Mouse (Mus musculus) brown adipose tissue, adult 24 weeks (tissue): ENCODE results near the gene Rps8. TPM values are rescaled to one million over a fixed set of nuclear protein-coding genes. Genes with fewer than 3 reads are reported as not detected.

ENCODE experiments used
- H3K27ac ChIP-seq: fragments of 200-500 bp; replicated peaks from 2 replicates; pipeline ENCODE4 v1.5.1; 2012; ENCODE audit warnings: low read depth, mild to moderate bottlenecking, low read length
- H3K4me1 ChIP-seq: fragments of 200-500 bp; 2 replicates; pipeline ENCODE4 v1.6.1; 2012; ENCODE audit warnings: low read length, mixed read lengths; ENCODE audit not compliant: control insufficient read depth, insufficient read depth, insufficient read length
- H3K4me3 ChIP-seq: fragments of 200-500 bp; 2 replicates; pipeline ENCODE4 v1.5.1; 2012; ENCODE audit warnings: low read depth, mild to moderate bottlenecking, low read length, moderate library complexity; ENCODE audit not compliant: insufficient read depth
- polyA plus RNA-seq: library from polyadenylated mRNA; stranded (reverse); fragments of >200 nt; gene quantifications from 2 replicates; pipeline ENCODE4 v1.2.4, GENCODE M21; 2012; ENCODE audit not compliant: missing spikeins, insufficient read depth, insufficient read length

The Rps8 gene
- polyA plus RNA-seq, 1 experiment = 544 TPM

DNA sequence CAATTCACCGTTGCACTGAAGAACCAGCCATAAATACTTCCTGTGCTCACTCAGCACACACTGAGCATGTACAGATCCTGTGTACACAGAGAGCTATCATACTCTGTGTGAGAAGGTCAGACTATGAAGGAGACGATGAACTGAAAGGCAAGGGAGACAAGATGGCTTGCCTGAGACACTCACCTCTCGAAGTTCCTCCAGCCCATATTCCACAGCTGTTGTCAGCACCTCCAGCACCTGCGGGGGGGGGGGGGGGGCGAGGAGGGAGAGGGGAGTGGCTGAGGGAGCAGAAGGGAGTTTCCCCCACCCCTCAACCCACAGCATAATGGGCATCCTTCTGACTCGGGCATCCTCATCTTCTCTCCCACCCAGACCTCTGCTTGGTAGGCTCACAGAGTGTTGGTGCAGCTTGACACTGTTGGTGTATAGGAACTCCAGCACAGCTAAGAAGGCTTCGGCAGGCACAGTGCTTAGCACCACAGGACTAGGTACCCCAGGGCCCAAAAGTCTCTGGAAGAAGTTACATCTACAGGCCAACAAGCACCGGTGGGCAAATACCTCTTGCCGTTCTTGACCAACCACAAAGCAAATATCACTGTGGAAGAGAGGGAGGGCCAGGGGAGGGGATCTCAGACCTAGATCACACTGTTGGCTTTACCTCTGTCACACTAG is 32.4 kb downstream of the Rps8 start:
- H3K27ac ChIP-seq = peak overlapping the region; percentile 41
- H3K4me3 ChIP-seq = no peak overlapping the region
- H3K4me1 ChIP-seq = peaks cover 32% of the 10 kb centered on the region

DNA sequence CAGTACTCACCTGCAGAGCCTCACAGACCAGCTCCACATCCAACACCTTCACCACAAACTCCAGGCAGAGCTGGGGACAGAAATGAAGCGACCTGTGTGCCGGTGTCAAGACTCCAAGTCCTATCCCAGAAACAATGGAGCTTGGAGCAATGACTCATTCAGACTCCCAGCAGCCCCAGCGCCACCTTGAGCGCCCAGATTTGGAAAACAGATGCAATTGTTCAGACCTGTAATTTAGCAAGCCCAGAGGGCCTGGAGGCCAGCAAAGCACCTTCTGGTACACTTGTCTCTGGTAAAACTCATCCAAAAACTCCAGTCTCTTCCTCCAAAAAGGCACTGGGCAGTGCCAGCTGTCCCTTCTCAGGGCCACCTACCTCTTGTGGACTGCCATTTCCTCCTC is 33.8 kb downstream of the Rps8 start:
- Histone ChIP-seq H3K4me1 (peaks cover 32% of the 10 kb centered on the region), H3K27ac (peak overlapping the region; percentile 82), H3K4me3 (peak overlapping the region; percentile 24; the same call in 1 of the 2 replicates)

DNA sequence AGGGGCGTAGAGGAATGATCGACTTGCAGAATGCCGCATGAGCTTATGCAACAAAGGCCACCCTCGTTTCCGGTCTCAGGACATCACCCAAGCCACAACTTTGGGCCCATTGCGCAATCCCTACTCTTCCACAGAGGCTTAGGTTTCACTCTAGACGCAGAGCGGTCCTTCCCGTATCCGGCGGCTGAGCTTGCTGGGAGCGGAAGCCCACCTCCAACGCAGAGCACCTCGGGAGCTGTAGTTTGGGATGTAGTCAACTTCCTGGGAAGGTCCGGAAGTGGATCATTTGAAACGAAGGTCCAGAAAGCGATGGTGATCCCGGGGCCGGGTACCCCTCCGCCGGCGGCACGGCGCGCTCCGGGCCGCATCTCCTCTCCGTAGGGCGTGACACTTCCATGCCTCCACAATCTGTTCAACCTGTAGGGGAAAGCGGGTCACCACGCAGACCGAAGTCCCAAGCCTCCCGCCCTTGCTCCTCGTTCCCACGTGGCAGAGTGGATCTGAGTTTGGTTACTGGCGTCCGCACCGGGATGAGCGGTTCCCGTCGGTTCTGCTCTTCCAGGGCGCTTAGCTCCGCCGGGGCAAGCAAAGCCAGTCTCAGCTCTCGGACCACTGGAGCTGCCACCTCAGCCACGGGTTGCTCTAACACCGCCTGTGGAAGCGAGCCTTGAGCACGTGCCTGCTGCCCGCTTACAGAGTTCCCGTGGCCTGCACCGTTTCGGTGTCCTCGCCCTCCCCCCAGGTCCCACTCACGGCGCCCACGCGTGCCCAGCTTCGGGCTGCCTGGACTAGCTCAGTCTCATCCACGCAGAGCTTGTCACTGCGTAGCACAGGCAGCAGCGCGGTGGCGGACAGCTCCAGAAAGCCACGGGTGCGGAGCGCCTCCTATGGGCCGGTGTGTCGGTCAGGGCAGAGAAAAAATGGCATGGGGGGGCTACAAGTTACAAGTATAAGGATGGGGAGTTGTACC is 35.3 kb downstream of the Rps8 start:
- Histone ChIP-seq H3K4me3 (peak overlapping the region; percentile 70), H3K4me1 (peaks cover 22% of the 10 kb centered on the region), H3K27ac (peak overlapping the region; percentile 89)

DNA sequence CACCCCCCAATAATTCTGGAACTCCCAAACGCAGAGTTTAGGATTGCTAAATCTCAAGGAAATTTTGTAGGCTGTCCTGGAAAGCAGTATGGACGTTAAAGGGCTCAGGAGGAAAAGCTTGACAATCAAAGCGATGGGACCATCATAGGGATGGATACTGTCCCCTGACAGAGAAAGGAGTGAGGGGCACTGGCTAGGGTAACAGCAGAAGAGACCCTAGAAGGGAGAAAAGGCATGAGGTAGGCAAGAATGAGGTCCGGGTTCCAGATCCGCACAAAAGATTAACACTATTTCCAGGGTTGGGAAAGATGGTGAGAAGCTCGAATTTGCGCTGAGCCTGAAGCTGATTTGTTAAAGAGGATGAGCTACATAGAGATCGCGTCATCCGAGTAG is 36.0 kb downstream of the Rps8 start:
- peak overlapping the region; percentile 89 for H3K27ac ChIP-seq
- H3K4me3 ChIP-seq = peak overlapping the region; percentile 61
- H3K4me1 ChIP-seq = peaks cover 15% of the 10 kb centered on the region

DNA sequence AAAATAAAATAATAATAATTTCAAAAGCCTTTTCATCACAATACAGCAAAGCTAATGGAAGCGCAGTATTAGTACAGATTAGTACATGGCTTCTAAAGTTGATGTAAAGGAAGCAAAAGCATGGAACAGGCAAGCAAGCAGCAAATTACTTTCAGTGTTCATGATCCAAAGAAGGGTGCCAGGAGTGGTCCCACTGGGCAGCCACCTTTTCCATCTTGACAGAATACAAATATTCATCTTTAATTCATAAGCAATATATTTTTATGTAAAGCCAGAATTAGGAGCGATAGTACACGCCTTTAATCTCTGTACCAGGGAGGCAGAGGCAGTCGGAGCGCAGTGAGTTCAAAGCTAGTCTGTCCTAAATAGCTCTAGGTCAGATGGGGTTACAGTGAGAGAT is 36.4 kb downstream of the Rps8 start:
- Histone ChIP-seq H3K4me3 (peak overlapping the region; percentile 61), H3K4me1 (peaks cover 11% of the 10 kb centered on the region; the same call in 1 of the 2 replicates), H3K27ac (peak overlapping the region; percentile 89)

DNA sequence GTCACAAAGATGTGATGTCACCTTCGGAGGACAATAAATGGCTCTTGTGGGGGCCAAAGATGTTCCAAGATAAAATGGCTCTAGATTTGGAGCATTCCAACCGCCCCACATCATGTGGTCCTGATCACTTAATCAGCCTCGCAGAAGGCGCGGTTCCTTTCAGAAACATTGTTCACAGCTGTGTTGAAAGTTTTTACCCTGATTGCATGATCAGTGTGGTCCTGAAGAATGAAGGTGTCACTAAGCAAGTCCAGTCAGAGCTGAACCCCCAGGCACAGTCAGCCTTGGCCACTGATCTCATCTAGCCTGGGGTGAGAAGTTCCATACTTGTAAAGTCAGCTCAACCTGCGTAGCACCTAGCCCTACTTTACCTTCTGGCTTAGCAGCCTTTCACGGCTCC is 38.1 kb downstream of the Rps8 start:
- Histone ChIP-seq H3K27ac (no peak overlapping the region), H3K4me3 (no peak overlapping the region), H3K4me1 (peaks cover 3% of the 10 kb centered on the region; the same call in 1 of the 2 replicates)

DNA sequence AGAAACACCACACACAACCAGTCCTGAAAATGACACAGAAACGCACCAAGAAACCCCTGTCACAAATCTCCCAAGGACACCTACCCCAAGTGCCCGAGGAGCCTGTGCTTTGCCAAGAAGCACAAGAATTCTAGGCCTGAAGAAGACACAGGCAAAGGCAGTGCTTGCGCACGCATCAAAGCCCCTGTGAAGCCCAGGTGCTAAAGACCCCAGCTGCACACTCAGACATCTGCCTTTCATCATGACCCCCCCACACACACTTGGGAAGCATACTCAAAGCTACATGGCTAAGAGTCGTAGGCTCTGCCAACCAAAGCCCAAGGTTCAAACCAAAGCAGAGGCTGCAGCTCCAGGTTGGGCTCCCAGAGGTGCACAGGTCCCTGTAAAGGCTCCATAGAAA is 40.5 kb downstream of the Rps8 start:
- Histone ChIP-seq H3K4me1 (peaks cover 3% of the 10 kb centered on the region; the same call in 1 of the 2 replicates), H3K27ac (no peak overlapping the region), H3K4me3 (no peak overlapping the region)

DNA sequence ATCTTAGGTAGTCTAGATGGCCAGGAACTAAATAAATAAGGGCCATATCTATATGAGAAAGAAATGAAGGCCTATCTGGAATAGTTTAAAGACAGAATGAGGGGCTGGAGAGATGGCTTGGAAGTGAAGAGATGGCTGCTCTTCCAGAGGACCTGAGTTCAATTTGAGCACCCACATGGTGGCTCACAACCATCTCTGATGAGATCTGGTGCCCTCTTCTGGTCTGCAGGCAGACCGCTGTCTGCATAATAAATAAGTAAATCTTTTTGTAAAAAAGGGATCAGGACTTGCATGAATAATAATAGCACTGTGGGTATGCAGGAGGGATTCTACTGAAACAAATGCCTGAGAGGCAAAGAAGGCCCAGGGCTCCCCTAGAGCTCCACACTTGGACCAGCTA is 42.8 kb downstream of the Rps8 start:
- Histone ChIP-seq H3K4me1 (no peaks in the 10 kb centered on the region), H3K4me3 (no peak overlapping the region), H3K27ac (no peak overlapping the region)

DNA sequence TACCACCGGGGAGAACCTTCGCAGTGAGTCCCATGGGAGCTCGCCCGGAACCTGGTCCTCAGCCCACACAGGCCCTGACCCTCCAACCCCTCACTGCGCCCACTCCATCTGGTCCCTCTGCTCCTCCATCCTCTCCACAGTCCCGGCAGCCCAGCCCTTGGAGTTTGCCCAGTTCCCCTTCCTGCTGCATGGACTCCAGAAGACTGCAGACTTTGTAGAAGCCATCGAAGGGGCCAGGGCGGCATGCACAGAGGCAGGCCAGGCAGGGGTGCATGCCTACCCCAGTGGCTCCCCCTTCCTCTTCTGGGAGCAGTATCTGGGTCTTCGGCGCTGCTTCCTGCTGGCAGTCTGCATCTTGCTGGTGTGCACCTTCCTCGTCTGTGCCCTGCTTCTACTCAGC is 45.1 kb downstream of the Rps8 start:
- no peak overlapping the region for H3K4me3 ChIP-seq

DNA sequence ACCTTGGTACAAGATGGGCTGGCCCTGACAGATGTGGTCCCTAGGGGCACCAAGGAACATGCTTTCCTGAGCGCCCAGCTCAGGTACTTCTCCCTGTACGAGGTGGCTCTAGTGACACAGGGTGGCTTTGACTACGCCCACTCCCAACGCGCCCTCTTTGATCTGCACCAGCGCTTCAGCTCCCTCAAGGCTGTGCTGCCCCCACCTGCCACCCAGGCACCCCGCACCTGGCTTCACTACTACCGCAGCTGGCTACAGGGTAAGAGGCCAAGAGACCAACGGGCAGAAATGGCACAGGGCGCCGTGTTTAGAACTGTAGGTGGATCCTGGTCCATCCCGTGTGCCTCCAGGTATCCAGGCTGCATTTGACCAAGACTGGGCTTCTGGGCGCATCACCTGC is 45.8 kb downstream of the Rps8 start:
- Histone ChIP-seq H3K27ac (no peak overlapping the region), H3K4me1 (no peaks in the 10 kb centered on the region), H3K4me3 (no peak overlapping the region)

More for the DNA sequence above, 45.1 kb downstream of the Rps8 start:
- no peak overlapping the region for H3K27ac ChIP-seq
- no peaks in the 10 kb centered on the region for H3K4me1 ChIP-seq

DNA sequence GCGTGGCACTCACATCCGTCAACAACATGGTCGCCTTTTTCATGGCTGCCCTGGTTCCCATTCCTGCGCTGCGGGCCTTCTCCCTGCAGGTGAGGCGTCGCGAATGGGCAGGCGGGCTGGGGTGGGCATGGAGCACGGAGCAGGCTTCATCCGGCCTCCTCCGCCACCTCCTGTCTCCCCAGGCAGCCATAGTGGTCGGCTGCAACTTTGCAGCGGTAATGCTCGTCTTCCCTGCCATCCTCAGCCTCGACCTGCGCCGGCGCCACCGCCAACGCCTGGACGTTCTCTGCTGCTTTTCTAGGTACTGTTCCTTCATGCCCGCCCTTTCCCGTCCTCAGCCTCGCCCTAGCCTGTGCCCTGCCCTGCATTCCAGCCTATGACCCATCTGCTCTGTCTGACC is 46.7 kb downstream of the Rps8 start:
- no peak overlapping the region for H3K27ac ChIP-seq
- H3K4me3 ChIP-seq = no peak overlapping the region
- H3K4me1 ChIP-seq = no peaks in the 10 kb centered on the region

DNA sequence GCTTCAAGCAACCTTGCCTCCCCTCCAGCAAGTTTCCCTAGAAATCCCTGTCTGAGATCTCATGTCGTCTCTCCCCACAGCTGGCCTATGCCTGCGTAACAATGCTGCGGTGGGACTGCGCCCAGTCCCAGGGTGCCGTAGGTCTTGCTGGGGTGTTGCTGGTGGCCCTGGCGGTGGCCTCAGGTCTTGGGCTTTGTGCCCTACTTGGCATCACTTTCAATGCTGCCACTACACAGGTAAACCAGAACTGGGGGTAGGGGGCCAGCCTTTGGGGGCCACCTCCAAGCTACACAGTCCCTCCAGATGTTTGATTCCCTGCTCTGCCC is 47.6 kb downstream of the Rps8 start:
- H3K4me1 ChIP-seq = no peaks in the 10 kb centered on the region
- H3K27ac ChIP-seq = no peak overlapping the region
- H3K4me3 ChIP-seq = no peak overlapping the region

DNA sequence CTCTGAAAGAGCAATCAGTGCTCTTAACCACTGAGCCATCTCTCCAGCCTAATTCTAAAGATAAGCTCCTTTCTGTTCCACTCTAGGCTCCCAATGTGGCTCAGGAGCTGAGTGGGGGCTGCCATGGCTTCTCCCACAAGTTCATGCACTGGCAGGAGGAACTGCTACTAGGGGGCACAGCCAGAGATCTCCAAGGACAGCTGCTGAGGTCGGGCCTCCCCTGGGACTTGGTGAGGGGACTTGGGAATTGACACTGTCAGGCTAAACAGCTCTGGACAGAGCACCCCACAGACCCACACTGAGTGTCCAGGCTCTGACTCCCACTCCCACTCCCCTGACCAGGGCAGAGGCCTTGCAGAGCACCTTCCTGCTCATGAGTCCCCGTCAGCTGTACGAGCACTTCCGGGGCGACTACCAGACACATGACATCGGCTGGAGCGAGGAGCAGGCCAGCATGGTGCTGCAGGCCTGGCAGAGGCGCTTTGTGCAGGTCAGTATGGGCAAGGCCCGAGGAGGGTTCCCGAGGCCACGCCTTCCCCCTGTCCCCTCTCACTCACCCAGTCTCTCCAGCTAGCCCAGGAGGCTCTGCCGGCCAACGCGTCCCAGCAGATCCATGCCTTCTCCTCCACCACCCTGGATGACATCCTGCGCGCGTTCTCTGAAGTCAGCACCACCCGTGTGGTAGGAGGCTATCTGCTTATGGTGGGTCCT is 48.1 kb downstream of the Rps8 start:
- Histone ChIP-seq H3K4me3 (no peak overlapping the region), H3K4me1 (no peaks in the 10 kb centered on the region), H3K27ac (no peak overlapping the region)

DNA sequence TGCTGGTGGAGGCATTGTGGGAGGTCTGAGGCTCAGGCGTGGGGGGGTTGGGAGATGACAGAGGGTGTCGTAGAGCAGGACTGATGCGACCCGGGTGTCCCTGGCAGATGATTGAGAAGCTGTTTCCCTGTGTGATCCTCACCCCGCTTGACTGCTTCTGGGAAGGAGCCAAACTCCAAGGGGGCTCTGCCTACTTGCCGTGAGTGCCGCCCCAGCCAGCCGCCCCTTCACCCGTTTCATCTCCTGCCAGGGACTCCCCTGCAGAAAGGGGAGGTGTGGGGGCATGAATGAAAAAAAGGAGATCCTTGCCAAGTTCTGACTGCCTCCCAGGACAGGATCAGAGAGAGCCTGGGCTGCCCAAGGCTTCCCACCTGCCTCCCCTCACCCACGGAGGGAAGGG is 50.9 kb downstream of the Rps8 start:
- Histone ChIP-seq H3K4me1 (peaks cover 6% of the 10 kb centered on the region), H3K4me3 (no peak overlapping the region), H3K27ac (no peak overlapping the region)

DNA sequence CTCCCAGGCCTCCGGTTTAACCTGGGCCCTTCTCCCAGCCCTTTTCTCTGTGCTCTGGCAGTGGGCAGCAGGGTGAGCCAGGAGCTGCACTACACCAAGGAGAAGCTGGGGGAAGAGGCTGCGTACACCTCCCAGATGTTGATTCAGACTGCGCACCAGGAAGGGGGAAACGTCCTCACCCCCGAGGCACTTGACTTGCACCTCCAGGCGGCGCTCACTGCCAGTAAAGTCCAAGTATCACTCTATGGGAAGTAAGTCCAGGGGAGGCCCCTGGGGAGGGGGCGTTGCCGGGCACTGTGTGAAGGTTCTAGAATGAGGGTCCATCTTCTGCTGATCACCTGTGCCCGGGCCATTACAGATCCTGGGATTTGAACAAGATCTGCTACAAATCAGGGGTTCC is 51.4 kb downstream of the Rps8 start:
- H3K4me3 ChIP-seq = no peak overlapping the region
- H3K27ac ChIP-seq = no peak overlapping the region
- peaks cover 6% of the 10 kb centered on the region for H3K4me1 ChIP-seq
